Mouse (Mus musculus) heart, embryonic 11.5 days (tissue): ENCODE measurements around the gene 2210016L21Rik. TPM values are rescaled to one million over a fixed set of nuclear protein-coding genes. Genes with fewer than 3 reads are reported as not detected.
"Not testable (repeated sequence)": the region's sequence is repeated elsewhere in the genome, so short reads cannot be mapped to it uniquely, and the experiment has no call there.

Experiments used
- ATAC-seq: fragments of 200-750 bp; cut with Nextera tagmentation; replicated peaks from 2 replicates; pipeline ENCODE4 v1.8.0; 2017; ENCODE audit warnings: moderate library complexity; ENCODE audit not compliant: insufficient number of reproducible peaks, low FRiP score, low TSS enrichment
- H3K27ac ChIP-seq: fragments of 300-500 bp; sonication (generic); 2 replicates; pipeline ENCODE4 v1.5.1; 2014; ENCODE audit warnings: mild to moderate bottlenecking, low read depth, low read length
- H3K27me3 ChIP-seq: fragments of 300-500 bp; sonication (generic); 2 replicates; pipeline ENCODE4 v1.6.1; 2014; ENCODE audit warnings: mild to moderate bottlenecking, low read length, mixed read lengths; ENCODE audit not compliant: control insufficient read depth, insufficient read depth
- H3K36me3 ChIP-seq: fragments of 300-500 bp; sonication (generic); 2 replicates; pipeline ENCODE4 v1.6.1; 2014; ENCODE audit warnings: mild to moderate bottlenecking, low read length, moderate library complexity, mixed read lengths; ENCODE audit not compliant: control insufficient read depth, insufficient read depth
- H3K4me1 ChIP-seq: fragments of 300-500 bp; sonication (generic); 2 replicates; pipeline ENCODE4 v1.6.1; 2014; ENCODE audit warnings: low read length; ENCODE audit not compliant: control insufficient read depth, insufficient read depth
- H3K4me2 ChIP-seq: fragments of 300-500 bp; sonication (generic); 2 replicates; pipeline ENCODE4 v1.6.1; 2014; ENCODE audit warnings: mild to moderate bottlenecking, moderate library complexity
- H3K4me3 ChIP-seq: fragments of 300-500 bp; sonication (generic); 2 replicates; pipeline ENCODE4 v1.5.1; 2014; ENCODE audit warnings: low read depth, low read length
- H3K9ac ChIP-seq: fragments of 300-500 bp; sonication (generic); 2 replicates; pipeline ENCODE4 v1.6.1; 2014; ENCODE audit warnings: mild to moderate bottlenecking, low read depth, low read length, moderate library complexity
- H3K9me3 ChIP-seq: fragments of 300-500 bp; sonication (generic); replicated peaks from 2 replicates; pipeline ENCODE4 v1.6.1; 2016; ENCODE audit warnings: low read length; ENCODE audit not compliant: control insufficient read depth
- WGBS: fragments of 180-500 bp; shearing (Covaris S2); extraction: QIAGEN DNeasy Blood & Tissue Kit; methylation state at CpG from one replicate; pipeline ENCODE4 v1.1.7; 2014; ENCODE audit not compliant: insufficient replicate concordance; 5-methylcytosine and 5-hydroxymethylcytosine counted together
- polyA plus RNA-seq: library from polyadenylated mRNA; unstranded; fragments of >200 nt; fragmentation: Nextera tagmentation; extraction: Ambion mirVana; gene quantifications from 2 replicates; pipeline ENCODE4 v1.2.1, GENCODE M21; 2014

The 2210016L21Rik gene
- polyA plus RNA-seq, 1 experiment from 2014 or later, result 31.0 TPM

DNA sequence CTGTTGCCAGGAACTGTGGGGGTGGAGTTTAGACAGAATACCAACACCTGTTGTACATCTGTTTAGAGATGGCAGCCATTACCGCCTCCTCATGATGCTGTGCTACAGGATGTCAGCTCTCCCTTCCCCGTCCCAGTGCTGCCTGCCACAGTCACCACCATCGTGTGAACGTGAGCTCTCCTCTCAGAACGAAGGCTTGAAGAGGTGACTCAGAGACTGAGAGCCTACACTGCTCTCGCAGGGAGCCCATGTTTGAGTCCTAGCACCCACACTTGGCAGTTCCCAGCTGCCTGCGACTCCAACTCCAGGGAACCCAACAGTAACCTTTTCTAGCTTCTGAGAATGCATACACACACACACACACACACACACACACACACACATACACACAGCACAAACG is 27.1 kb upstream of the 2210016L21Rik start:
- 59% methylated on average over 8 of the region's 8 CpGs for WGBS
- no peaks in the 10 kb centered on the region for H3K4me1 ChIP-seq

GRCm38 (mm10) chr5:114915854-114916253 is 26.1 kb upstream of the 2210016L21Rik start:
- Histone ChIP-seq H3K36me3 (no peaks in the 10 kb centered on the region), H3K27ac (no peak overlapping the region), H3K9me3 (no peaks in the 10 kb centered on the region), H3K27me3 (no peaks in the 10 kb centered on the region), H3K4me1 (no peaks in the 10 kb centered on the region), H3K9ac (no peak overlapping the region), H3K4me2 (no peak overlapping the region), H3K4me3 (no peak overlapping the region)
- no peak for ATAC-seq
- WGBS, result 76% methylated on average over 5 of the region's 5 CpGs

More for the DNA sequence above, 27.1 kb upstream of the 2210016L21Rik start:
- Histone ChIP-seq H3K4me3 (no peak overlapping the region), H3K27ac (no peak overlapping the region), H3K27me3 (no peaks in the 10 kb centered on the region), H3K4me2 (no peak overlapping the region), H3K36me3 (no peaks in the 10 kb centered on the region), H3K9ac (no peak overlapping the region), H3K9me3 (no peaks in the 10 kb centered on the region)
- no peak for ATAC-seq

GRCm38 (mm10) chr5:114916777-114917176 is 25.2 kb upstream of the 2210016L21Rik start:
- H3K9me3 ChIP-seq, result no peaks in the 10 kb centered on the region
- H3K27ac ChIP-seq, result no peak overlapping the region
- no peaks in the 10 kb centered on the region for H3K4me1 ChIP-seq
- no peak overlapping the region for H3K4me2 ChIP-seq
- H3K27me3 ChIP-seq, result no peaks in the 10 kb centered on the region
- no peak overlapping the region for H3K9ac ChIP-seq
- H3K36me3 ChIP-seq, result no peaks in the 10 kb centered on the region
- H3K4me3 ChIP-seq, result no peak overlapping the region
- ATAC-seq, result no peak
- WGBS, result 80% methylated on average over 4 of the region's 4 CpGs

DNA sequence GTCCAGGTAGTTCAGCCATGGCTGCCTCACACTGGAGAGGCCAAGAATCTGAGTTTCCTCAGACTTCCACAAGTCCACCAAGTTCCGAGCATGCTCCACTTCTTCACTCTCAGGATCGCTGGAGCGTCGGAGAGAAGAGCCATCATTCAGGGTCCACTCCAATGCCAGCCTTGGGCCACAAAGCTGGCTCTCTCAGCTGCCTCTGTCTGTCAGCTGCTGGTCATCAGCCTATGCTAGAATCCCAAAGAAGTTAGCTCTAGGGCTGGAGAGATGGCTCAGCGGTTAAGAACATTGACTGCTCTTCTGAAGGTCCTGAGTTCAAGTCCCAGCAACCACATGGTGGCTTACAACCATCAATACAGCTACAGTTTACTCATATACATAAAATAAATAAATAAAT is 24.6 kb upstream of the 2210016L21Rik start:
- not testable (repeated sequence) for H3K27ac ChIP-seq, H3K9ac ChIP-seq, H3K4me2 ChIP-seq, H3K4me1 ChIP-seq, H3K4me3 ChIP-seq, H3K36me3 ChIP-seq, H3K9me3 ChIP-seq, H3K27me3 ChIP-seq, ATAC-seq
- 87% methylated on average over 5 of the region's 5 CpGs for WGBS

GRCm38 (mm10) chr5:114921551-114922365 is 20.2 kb upstream of the 2210016L21Rik start:
- 69% methylated on average over 19 of the region's 19 CpGs for WGBS
- Histone ChIP-seq H3K27ac (no peak overlapping the region), H3K9me3 (no peaks in the 10 kb centered on the region), H3K9ac (no peak overlapping the region), H3K4me1 (0 out of 2 replicates have a peak, but pooled peaks cover 4% of the 10 kb centered on the region), H3K4me2 (no peak overlapping the region), H3K36me3 (no peaks in the 10 kb centered on the region), H3K4me3 (no peak overlapping the region), H3K27me3 (no peaks in the 10 kb centered on the region)
- ATAC-seq, result no peak

DNA sequence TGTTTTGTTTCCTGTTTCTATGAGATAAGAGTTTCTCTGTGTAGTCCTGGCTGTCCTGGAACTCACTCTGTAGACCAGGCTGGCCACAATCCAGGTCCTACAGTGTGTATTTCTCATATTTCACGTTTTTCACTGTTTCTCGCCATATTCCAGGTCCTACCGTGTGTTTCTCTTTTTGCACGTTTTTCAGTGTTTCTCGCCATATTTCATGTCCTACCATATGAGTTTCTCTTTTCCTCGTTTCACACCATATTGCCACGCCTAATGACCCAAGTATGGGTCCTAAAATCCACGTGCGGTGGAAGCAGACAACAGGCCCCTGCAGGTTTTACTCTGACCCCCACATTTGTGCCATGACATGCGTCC is 19.6 kb upstream of the 2210016L21Rik start:
- H3K27ac ChIP-seq, result no peak overlapping the region
- WGBS, result 67% methylated on average over 10 of the region's 10 CpGs
- no peak overlapping the region for H3K4me3 ChIP-seq
- no peak overlapping the region for H3K9ac ChIP-seq
- H3K9me3 ChIP-seq, result no peaks in the 10 kb centered on the region
- no peaks in the 10 kb centered on the region for H3K36me3 ChIP-seq
- H3K4me1 ChIP-seq, result 0 out of 2 replicates have a peak, but pooled peaks cover 4% of the 10 kb centered on the region
- peak; percentile 77; the same call in 1 of the 2 replicates for ATAC-seq
- no peaks in the 10 kb centered on the region for H3K27me3 ChIP-seq
- H3K4me2 ChIP-seq, result no peak overlapping the region

GRCm38 (mm10) chr5:114922998-114923473 is 18.9 kb upstream of the 2210016L21Rik start, which contains the start of gene Oasl1:
Gene Oasl1 (plus strand): TSS chr5:114923240.
- Histone ChIP-seq H3K36me3 (no peaks in the 10 kb centered on the region), H3K9me3 (no peaks in the 10 kb centered on the region), H3K4me1 (0 out of 2 replicates have a peak, but pooled peaks cover 4% of the 10 kb centered on the region), H3K4me2 (peak within 1 kb of the TSS; percentile 36), H3K4me3 (no peak within 1 kb of the TSS), H3K27ac (no peak within 1 kb of the TSS), H3K27me3 (no peaks in the 10 kb centered on the region), H3K9ac (no peak within 1 kb of the TSS)
- ATAC-seq, result no peak
- 52% methylated on average over 15 of the region's 15 CpGs for WGBS

- Histone ChIP-seq H3K4me1 (0 out of 2 replicates have a peak, but pooled peaks cover 4% of the 10 kb centered on the region), H3K4me3 (no peak overlapping the region), H3K27ac (no peak overlapping the region), H3K4me2 (no peak overlapping the region), H3K9ac (no peak overlapping the region), H3K9me3 (no peaks in the 10 kb centered on the region), H3K27me3 (no peaks in the 10 kb centered on the region), H3K36me3 (no peaks in the 10 kb centered on the region)
- WGBS, result 52% methylated on average over 1 of the region's 1 CpGs
- no peak for ATAC-seq
These were observed 15.7 kb upstream of the 2210016L21Rik start for GRCm38 (mm10) chr5:114926153-114926684.
